Comparison of ENCODE assay signal across 10 mouse cellular contexts in genomic region chr12:92916267-92916666, GRCm38 (mm10).
"Had no signal": no experiment of that assay in that cellular context is flagged by ENCODE, and none has a peak within 500 bp of the region (broad histone marks: within the 10 kb centered on the region; RNA-seq: fewer than 3 reads in every experiment).

No protein-coding gene starts in this region.

- DNase-seq: lung, adult 18-20 months; lung, embryonic 14.5 days; lung, postnatal 10 days; lung, postnatal 4 days; right cerebral cortex, postnatal 14 days; thymus, adult 2 months; thymus, postnatal 25 days; thymus, postnatal 4 days had no signal

- ATAC-seq: midbrain, embryonic 13.5 days; midbrain, embryonic 15.5 days had no signal
